Mouse (Mus musculus) layer of hippocampus, postnatal 25 days (tissue): ENCODE measurements around the gene Cd276. TPM values are rescaled to one million over a fixed set of nuclear protein-coding genes. Genes with fewer than 3 reads are reported as not detected.
A peak's percentile ranks its signal among the peaks of the same experiment; 100 is the strongest.
"Not testable (repeated sequence)": the region's sequence is repeated elsewhere in the genome, so short reads cannot be mapped to it uniquely, and the experiment has no call there.

Experiments used
- DNase-seq, 2 experiments: peaks; one replicate each; pipeline ENCODE4 v3.0.0; 2022; ENCODE audit warnings: mixed read lengths in 2 of 2, low spot score in 1 of 2; ENCODE audit errors: extremely low spot score in 1 of 2
- total RNA-seq, 2 experiments: library from RNA; stranded (reverse); gene quantifications; 2 replicates each; pipeline ENCODE4 v1.2.3; 2021

The Cd276 gene
- total RNA-seq = 1 to 10 TPM; 6.0 to 8.7 TPM

- peak; percentile 59 to 60 for DNase-seq
Observed at GRCm38 (mm10) chr9:58554908-58555684, at the start of gene Cd276. TSS of gene Cd276 (minus strand) at chr9:58555437.

- no peak for DNase-seq
Observed at GRCm38 (mm10) chr9:58595313-58595712, 40.1 kb upstream of the Cd276 start.

GRCm38 (mm10) chr9:58588657-58589056, 33.4 kb upstream of the Cd276 start:
- DNase-seq = no peak

GRCm38 (mm10) chr9:58584323-58584722, 29.1 kb upstream of the Cd276 start:
- DNase-seq = no peak

- DNase-seq = no peak
Observed at GRCm38 (mm10) chr9:58583267-58583641, 28.0 kb upstream of the Cd276 start.

- peak; percentile 49 to 68 for DNase-seq
Observed at GRCm38 (mm10) chr9:58582581-58583266, 27.5 kb upstream of the Cd276 start.

- peak; percentile 91 to 96 for DNase-seq
Observed at GRCm38 (mm10) chr9:58581958-58582540, 26.8 kb upstream of the Cd276 start, which contains the start of gene Nptn. TSS of gene Nptn (plus strand) at chr9:58582240.

- no peak for DNase-seq
Observed at GRCm38 (mm10) chr9:58581283-58581930, 26.2 kb upstream of the Cd276 start.

- DNase-seq = not testable (repeated sequence)
Observed at GRCm38 (mm10) chr9:58580453-58581195, 25.4 kb upstream of the Cd276 start.

- peak; percentile 68 to 91 for DNase-seq
Observed at GRCm38 (mm10) chr9:58578669-58579068, 23.4 kb upstream of the Cd276 start.

GRCm38 (mm10) chr9:58571001-58571400, 15.8 kb upstream of the Cd276 start:
- no peak for DNase-seq

- no peak for DNase-seq
Observed at GRCm38 (mm10) chr9:58567682-58568081, 12.4 kb upstream of the Cd276 start.

- DNase-seq = not testable (repeated sequence)
Observed at GRCm38 (mm10) chr9:58565945-58566344, 10.7 kb upstream of the Cd276 start.

- no peak for DNase-seq
Observed at GRCm38 (mm10) chr9:58560211-58560610, 5.0 kb upstream of the Cd276 start.

GRCm38 (mm10) chr9:58557457-58558455, 2.5 kb upstream of the Cd276 start:
- no peak for DNase-seq

GRCm38 (mm10) chr9:58556627-58557026, 1.4 kb upstream of the Cd276 start:
- DNase-seq = no peak

- no peak for DNase-seq
Observed at GRCm38 (mm10) chr9:58555685-58556414, 613 bp upstream of the Cd276 start.
